ENCODE assay signal across 9 mouse cellular contexts in the genomic region with DNA sequence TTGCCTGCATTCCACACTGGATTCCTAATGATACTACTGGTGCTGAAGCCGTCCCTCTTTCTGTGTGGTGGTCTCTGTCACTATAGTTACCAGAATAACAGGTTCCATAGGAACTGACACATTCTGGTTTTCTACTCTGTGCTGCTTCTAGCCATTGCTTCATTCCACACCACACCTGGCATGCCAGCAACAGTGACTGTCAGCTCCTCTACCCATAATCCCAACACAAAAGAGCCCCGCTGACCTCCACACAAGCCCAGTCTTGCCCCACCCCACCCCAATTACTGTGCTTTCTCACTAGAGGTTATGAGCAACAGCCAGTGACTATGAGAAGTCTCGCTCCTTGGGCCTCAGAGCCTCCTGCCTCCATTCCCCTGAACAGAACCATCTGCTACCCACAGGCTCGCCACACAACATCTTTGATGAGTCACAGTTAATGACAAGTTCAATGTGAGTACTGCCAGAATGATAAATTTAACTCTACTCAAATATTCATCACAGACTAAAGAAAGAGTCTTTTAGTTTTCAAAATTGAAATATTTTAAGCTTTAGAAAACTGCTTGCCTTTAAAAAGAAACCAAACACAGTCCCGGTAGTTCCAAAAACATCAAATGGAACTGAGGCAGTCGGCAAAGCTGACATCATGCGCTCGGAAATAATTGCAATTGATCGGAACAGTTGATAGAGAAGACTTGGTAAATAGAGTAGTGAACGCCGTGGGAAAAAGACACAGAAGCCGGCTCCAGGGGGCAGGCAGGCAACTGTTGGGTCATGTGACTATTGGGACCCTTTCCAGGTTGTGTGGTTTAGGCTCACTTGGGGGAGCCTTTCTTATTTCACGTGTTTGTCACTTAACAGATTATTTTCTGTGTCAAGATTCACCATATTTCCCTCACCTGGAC.
DNase-seq lines count a peak whose midpoint lies in the region; ATAC-seq and TF ChIP-seq lines count a peak whose summit lies in the region.
"Had no signal": no experiment of that assay in that cellular context is flagged by ENCODE, and none has a peak within 500 bp of the region (broad histone marks: within the 10 kb centered on the region; RNA-seq: fewer than 3 reads in every experiment).

No protein-coding gene starts in this region.

- peak overlapping the region; percentile 6; the same call in 1 of the 2 replicates for H3K27ac ChIP-seq in hindbrain, postnatal 0 days

- H3K36me3 ChIP-seq in hindbrain, postnatal 0 days (ENCODE audit: insufficient read depth, low read length): no peaks in the 10 kb centered on the region

- peak; percentile 49 for ATAC-seq in hindbrain, postnatal 0 days

- peak; percentile 48 to 53 for DNase-seq in left cerebral cortex, adult 18-20 months (ENCODE audit: low spot score in 2 of 2)
- DNase-seq in left cerebral cortex, postnatal 10 days (ENCODE audit: extremely low spot score in 1 of 2, low spot score in 2 of 2): no peak
- DNase-seq in embryo, embryonic 10.5 days (ENCODE audit: low spot score): peak; percentile 47
- no peak for DNase-seq in hindbrain, postnatal 0 days (ENCODE audit: low spot score)
- DNase-seq in right cerebral cortex, postnatal 10 days (ENCODE audit: low spot score in 2 of 2): peak; percentile 37 to 59
- no peak for DNase-seq in spleen, adult 18-20 months
- no peak for DNase-seq in T-cell, adult 2 months (ENCODE audit: low spot score)
- DNase-seq in lung, postnatal 36 days: no peak

- H3K4me1 ChIP-seq in hindbrain, postnatal 0 days (ENCODE audit: insufficient read depth, low read length): peaks cover 4% of the 10 kb centered on the region; the same call in 1 of the 2 replicates

- intact Hi-C loops in left cerebral cortex, postnatal 10 days (cut with DNase I): no loop called here

- no peak overlapping the region for H3K4me2 ChIP-seq in hindbrain, postnatal 0 days (ENCODE audit: low read depth, low read length)

- no peaks in the 10 kb centered on the region for H3K27me3 ChIP-seq in hindbrain, postnatal 0 days (ENCODE audit: insufficient read depth, low read length)

- no peak for TF ChIP-seq CTCF in hindbrain, postnatal 0 days (IDR thresholded peaks at IDR 0.05; ENCODE audit: low read depth)

- H3K4me3 ChIP-seq in hindbrain, postnatal 0 days (ENCODE audit: low read length): no peak overlapping the region
- H3K4me3 ChIP-seq: megakaryocyte, embryonic 14.5 days had no signal

- no peaks in the 10 kb centered on the region for H3K9me3 ChIP-seq in hindbrain, postnatal 0 days (ENCODE audit: low read length)

- H3K9ac ChIP-seq in hindbrain, postnatal 0 days (replicated peaks; ENCODE audit: low read length): no peak overlapping the region

- 44% methylated on average over 13 of the region's 13 CpGs for WGBS in hindbrain, postnatal 0 days

Comparison
In these comparisons a context has a peak if more than half of its experiments do, and no peak if none do; other contexts are left out.
1. DNase-seq: peak in left cerebral cortex, adult 18-20 months (2 of 2), embryo, embryonic 10.5 days (single experiment) and right cerebral cortex, postnatal 10 days (2 of 2); none in left cerebral cortex, postnatal 10 days (0 of 2), hindbrain, postnatal 0 days (single experiment), spleen, adult 18-20 months (0 of 2), T-cell, adult 2 months (single experiment) and lung, postnatal 36 days (single experiment).